Mouse (Mus musculus): Measurements from ENCODE around the gene Rapgef4. TPM values are rescaled to one million over a fixed set of nuclear protein-coding genes. Genes with fewer than 3 reads are reported as not detected.

Gene Rapgef4
- polyA plus RNA-seq, 1 experiment from 2014 or later, result 2.2 TPM

DNA sequence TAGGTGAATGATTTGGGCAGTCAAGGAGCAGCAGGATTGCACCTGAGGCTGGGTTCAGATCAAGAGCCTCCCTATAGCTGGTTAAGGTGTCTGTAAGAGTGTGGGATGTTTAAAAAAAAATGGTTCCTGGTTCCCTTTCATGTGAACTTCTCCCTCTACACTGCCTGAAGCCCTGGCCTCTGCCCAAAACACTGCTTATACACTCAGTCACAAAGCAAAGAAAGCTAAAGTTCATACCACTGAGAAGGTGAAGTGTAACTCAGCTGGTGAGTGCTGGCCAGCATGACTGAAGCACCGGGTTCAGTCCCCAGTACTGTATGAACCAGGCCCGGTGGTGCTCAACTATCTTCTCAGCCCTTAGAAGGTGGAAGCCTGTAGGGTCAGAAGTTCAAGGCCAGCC is 218.4 kb downstream of the Rapgef4 start:
- no peaks in the 10 kb centered on the region for H3K36me3 ChIP-seq (ENCODE audit: control insufficient read depth, insufficient read depth, low read length)

GRCm38 (mm10) chr2:72201506-72201905 is 220.5 kb downstream of the Rapgef4 start:
- H3K27me3 ChIP-seq (ENCODE audit: control insufficient read depth, insufficient read depth, low read length), result no peaks in the 10 kb centered on the region
- no peaks in the 10 kb centered on the region; the same call in 1 of the 2 replicates for H3K4me1 ChIP-seq (replicated peaks; ENCODE audit: control insufficient read depth, insufficient read depth, low read length)
- H3K4me3 ChIP-seq (ENCODE audit: low read depth, low read length), result no peak overlapping the region
- no peak overlapping the region for H3K4me2 ChIP-seq (ENCODE audit: low read depth, low read length, severe bottlenecking)
- WGBS, result 63% methylated on average over 9 of the region's 9 CpGs
- DNase-seq (ENCODE audit: low spot score), result no peak
- no peak overlapping the region for H3K27ac ChIP-seq (ENCODE audit: low read depth, low read length)
- ATAC-seq (replicated peaks; ENCODE audit: low FRiP score), result no peak
- no peaks in the 10 kb centered on the region for H3K36me3 ChIP-seq (ENCODE audit: control insufficient read depth, insufficient read depth, low read length)
- H3K9me3 ChIP-seq (ENCODE audit: control insufficient read depth, low read length), result no peaks in the 10 kb centered on the region
- H3K9ac ChIP-seq (ENCODE audit: low read length), result no peak overlapping the region

More for the DNA sequence above, 218.4 kb downstream of the Rapgef4 start:
- 92% methylated on average over 2 of the region's 2 CpGs for WGBS
- Histone ChIP-seq H3K9me3 (ENCODE audit: control insufficient read depth, low read length) (no peaks in the 10 kb centered on the region), H3K9ac (ENCODE audit: low read length) (no peak overlapping the region), H3K4me1 (replicated peaks; ENCODE audit: control insufficient read depth, insufficient read depth, low read length) (no peaks in the 10 kb centered on the region; the same call in 1 of the 2 replicates), H3K27ac (ENCODE audit: low read depth, low read length) (no peak overlapping the region), H3K4me3 (ENCODE audit: low read depth, low read length) (no peak overlapping the region), H3K27me3 (ENCODE audit: control insufficient read depth, insufficient read depth, low read length) (no peaks in the 10 kb centered on the region), H3K4me2 (ENCODE audit: low read depth, low read length, severe bottlenecking) (no peak overlapping the region)
- DNase-seq (ENCODE audit: low spot score) (no peak), ATAC-seq (replicated peaks; ENCODE audit: low FRiP score) (no peak)

- no peak for ATAC-seq (replicated peaks; ENCODE audit: low FRiP score)
- DNase-seq (ENCODE audit: low spot score), result no peak
- Histone ChIP-seq H3K4me1 (replicated peaks; ENCODE audit: control insufficient read depth, insufficient read depth, low read length) (no peaks in the 10 kb centered on the region; the same call in 1 of the 2 replicates), H3K9me3 (ENCODE audit: control insufficient read depth, low read length) (no peaks in the 10 kb centered on the region), H3K27me3 (ENCODE audit: control insufficient read depth, insufficient read depth, low read length) (no peaks in the 10 kb centered on the region), H3K9ac (ENCODE audit: low read length) (no peak overlapping the region), H3K4me3 (ENCODE audit: low read depth, low read length) (no peak overlapping the region), H3K27ac (ENCODE audit: low read depth, low read length) (no peak overlapping the region), H3K4me2 (ENCODE audit: low read depth, low read length, severe bottlenecking) (no peak overlapping the region), H3K36me3 (ENCODE audit: control insufficient read depth, insufficient read depth, low read length) (no peaks in the 10 kb centered on the region)
- WGBS, result 88% methylated on average over 6 of the region's 6 CpGs
These were observed 221.2 kb downstream of the Rapgef4 start for GRCm38 (mm10) chr2:72202252-72202651.

- Histone ChIP-seq H3K4me3 (ENCODE audit: low read depth, low read length) (no peak overlapping the region), H3K27ac (ENCODE audit: low read depth, low read length) (no peak overlapping the region), H3K4me2 (ENCODE audit: low read depth, low read length, severe bottlenecking) (0 out of 2 replicates have a peak overlapping the region, but pooled peaks have one; percentile 20), H3K27me3 (ENCODE audit: control insufficient read depth, insufficient read depth, low read length) (no peaks in the 10 kb centered on the region), H3K4me1 (replicated peaks; ENCODE audit: control insufficient read depth, insufficient read depth, low read length) (no peaks in the 10 kb centered on the region; the same call in 1 of the 2 replicates), H3K9me3 (ENCODE audit: control insufficient read depth, low read length) (no peaks in the 10 kb centered on the region), H3K36me3 (ENCODE audit: control insufficient read depth, insufficient read depth, low read length) (no peaks in the 10 kb centered on the region), H3K9ac (ENCODE audit: low read length) (no peak overlapping the region)
- WGBS, result 7% methylated on average over 5 of the region's 5 CpGs
- ATAC-seq (replicated peaks; ENCODE audit: low FRiP score) (peak; percentile 53; the same call in 1 of the 2 replicates), DNase-seq (ENCODE audit: low spot score) (peak; percentile 85)
These were observed 222.6 kb downstream of the Rapgef4 start for GRCm38 (mm10) chr2:72203609-72204008.

DNA sequence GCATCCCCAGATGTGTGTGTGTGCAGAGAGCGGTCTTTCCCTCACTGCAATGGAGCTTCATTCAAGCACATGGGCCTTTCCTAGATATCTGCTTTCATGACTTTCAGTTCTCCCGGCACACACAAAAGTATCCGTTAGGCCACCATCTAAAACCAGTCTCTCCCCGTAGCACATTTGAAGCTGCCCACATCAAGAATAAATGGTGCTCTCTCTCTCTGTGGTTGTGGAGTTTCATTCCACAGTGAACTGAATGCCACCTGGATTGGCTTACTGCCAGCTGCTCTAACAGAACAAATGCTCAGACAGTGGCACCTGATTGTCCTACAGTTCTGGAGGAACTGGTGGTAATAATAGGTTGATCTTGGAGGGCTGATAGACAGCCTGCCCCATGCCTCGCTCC is 224.8 kb downstream of the Rapgef4 start:
- no peak overlapping the region for H3K9ac ChIP-seq (ENCODE audit: low read length)
- DNase-seq (ENCODE audit: low spot score), result no peak
- no peak overlapping the region for H3K4me2 ChIP-seq (ENCODE audit: low read depth, low read length, severe bottlenecking)
- no peak overlapping the region for H3K27ac ChIP-seq (ENCODE audit: low read depth, low read length)
- H3K4me1 ChIP-seq (replicated peaks; ENCODE audit: control insufficient read depth, insufficient read depth, low read length), result no peaks in the 10 kb centered on the region; the same call in 1 of the 2 replicates
- no peak for ATAC-seq (replicated peaks; ENCODE audit: low FRiP score)
- no peaks in the 10 kb centered on the region for H3K27me3 ChIP-seq (ENCODE audit: control insufficient read depth, insufficient read depth, low read length)
- no peaks in the 10 kb centered on the region for H3K9me3 ChIP-seq (ENCODE audit: control insufficient read depth, low read length)
- H3K36me3 ChIP-seq (ENCODE audit: control insufficient read depth, insufficient read depth, low read length), result no peaks in the 10 kb centered on the region
- 94% methylated on average over 5 of the region's 5 CpGs for WGBS
- H3K4me3 ChIP-seq (ENCODE audit: low read depth, low read length), result no peak overlapping the region

- WGBS, result 88% methylated on average over 4 of the region's 4 CpGs
- Histone ChIP-seq H3K4me2 (ENCODE audit: low read depth, low read length, severe bottlenecking) (no peak overlapping the region), H3K4me3 (ENCODE audit: low read depth, low read length) (no peak overlapping the region), H3K27ac (ENCODE audit: low read depth, low read length) (no peak overlapping the region), H3K36me3 (ENCODE audit: control insufficient read depth, insufficient read depth, low read length) (no peaks in the 10 kb centered on the region), H3K27me3 (ENCODE audit: control insufficient read depth, insufficient read depth, low read length) (no peaks in the 10 kb centered on the region), H3K9me3 (ENCODE audit: control insufficient read depth, low read length) (no peaks in the 10 kb centered on the region), H3K9ac (ENCODE audit: low read length) (no peak overlapping the region), H3K4me1 (replicated peaks; ENCODE audit: control insufficient read depth, insufficient read depth, low read length) (no peaks in the 10 kb centered on the region; the same call in 1 of the 2 replicates)
- DNase-seq (ENCODE audit: low spot score), result no peak
- ATAC-seq (replicated peaks; ENCODE audit: low FRiP score), result no peak
These were observed 225.6 kb downstream of the Rapgef4 start for GRCm38 (mm10) chr2:72206530-72207248.

DNA sequence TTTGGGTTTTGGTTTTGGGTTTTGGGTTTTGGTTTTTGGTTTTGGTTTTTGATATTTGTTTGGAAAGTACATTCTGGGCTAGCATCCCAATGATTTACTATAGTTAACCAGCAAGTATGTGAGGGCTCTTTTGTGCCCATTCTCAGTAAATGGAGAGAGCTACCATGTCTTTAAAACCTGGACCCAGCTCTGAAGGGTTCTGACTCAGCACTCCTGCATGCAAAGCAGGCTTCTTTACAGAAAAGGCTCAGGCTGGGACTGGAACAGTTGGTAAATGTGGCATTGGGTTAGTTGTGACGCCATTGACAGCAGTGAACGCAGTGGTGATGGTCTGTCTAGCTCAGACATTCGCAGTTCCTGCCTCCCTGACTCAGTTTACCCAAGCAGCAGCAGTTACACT is 236.3 kb downstream of the Rapgef4 start:
- 78% methylated on average over 3 of the region's 3 CpGs for WGBS
- Histone ChIP-seq H3K9me3 (ENCODE audit: control insufficient read depth, low read length) (no peaks in the 10 kb centered on the region), H3K27me3 (ENCODE audit: control insufficient read depth, insufficient read depth, low read length) (no peaks in the 10 kb centered on the region), H3K4me1 (replicated peaks; ENCODE audit: control insufficient read depth, insufficient read depth, low read length) (no peaks in the 10 kb centered on the region), H3K9ac (ENCODE audit: low read length) (no peak overlapping the region), H3K27ac (ENCODE audit: low read depth, low read length) (no peak overlapping the region), H3K4me2 (ENCODE audit: low read depth, low read length, severe bottlenecking) (no peak overlapping the region), H3K4me3 (ENCODE audit: low read depth, low read length) (no peak overlapping the region), H3K36me3 (ENCODE audit: control insufficient read depth, insufficient read depth, low read length) (no peaks in the 10 kb centered on the region)
- ATAC-seq (replicated peaks; ENCODE audit: low FRiP score), result no peak
- DNase-seq (ENCODE audit: low spot score), result no peak

DNA sequence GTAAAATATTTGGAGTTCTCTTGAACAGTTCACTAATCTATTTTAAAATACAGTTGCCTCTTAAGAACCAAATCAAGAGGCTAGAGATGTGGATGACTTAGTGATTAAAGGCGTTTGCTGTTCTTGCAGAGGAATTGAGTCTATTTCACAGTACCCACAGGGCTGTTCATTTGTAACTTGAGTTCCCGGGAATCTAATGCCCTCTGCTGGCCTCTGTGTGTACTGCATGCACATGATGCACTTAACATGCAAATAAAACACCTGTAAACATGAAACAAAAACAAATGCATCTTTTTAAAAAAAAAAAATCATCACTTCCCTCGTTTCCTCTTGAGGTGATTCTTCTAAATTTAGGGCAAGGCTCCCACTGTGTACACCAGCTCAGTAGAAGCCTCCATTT is 238.9 kb downstream of the Rapgef4 start:
- Histone ChIP-seq H3K9ac (ENCODE audit: low read length) (no peak overlapping the region), H3K27ac (ENCODE audit: low read depth, low read length) (no peak overlapping the region), H3K4me2 (ENCODE audit: low read depth, low read length, severe bottlenecking) (no peak overlapping the region), H3K27me3 (ENCODE audit: control insufficient read depth, insufficient read depth, low read length) (no peaks in the 10 kb centered on the region), H3K4me1 (replicated peaks; ENCODE audit: control insufficient read depth, insufficient read depth, low read length) (no peaks in the 10 kb centered on the region), H3K36me3 (ENCODE audit: control insufficient read depth, insufficient read depth, low read length) (no peaks in the 10 kb centered on the region), H3K9me3 (ENCODE audit: control insufficient read depth, low read length) (no peaks in the 10 kb centered on the region), H3K4me3 (ENCODE audit: low read depth, low read length) (no peak overlapping the region)
- DNase-seq (ENCODE audit: low spot score) (peak; percentile 79), ATAC-seq (replicated peaks; ENCODE audit: low FRiP score) (no peak)
- 29% methylated on average over 3 of the region's 3 CpGs for WGBS

DNA sequence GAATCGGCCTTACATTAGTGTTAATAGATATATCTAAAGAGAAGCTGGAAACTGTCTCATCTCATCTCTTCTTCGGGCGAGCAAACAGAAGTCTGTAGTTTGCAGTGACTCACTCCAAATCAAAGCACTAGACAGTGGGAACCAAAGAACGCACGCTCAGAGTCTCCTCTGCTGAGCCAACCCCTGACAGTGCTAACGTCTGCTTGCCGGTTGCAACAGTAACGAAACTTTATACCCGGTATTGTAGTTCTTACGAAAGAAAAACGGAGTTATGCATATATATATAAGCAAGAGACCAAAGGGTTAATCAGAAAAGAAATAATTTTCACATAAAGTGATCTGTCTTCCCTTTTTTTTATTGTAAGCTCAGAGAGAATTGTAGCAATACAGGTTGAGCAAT is 240.2 kb downstream of the Rapgef4 start:
- Histone ChIP-seq H3K4me3 (ENCODE audit: low read depth, low read length) (no peak overlapping the region), H3K4me1 (replicated peaks; ENCODE audit: control insufficient read depth, insufficient read depth, low read length) (no peaks in the 10 kb centered on the region), H3K36me3 (ENCODE audit: control insufficient read depth, insufficient read depth, low read length) (no peaks in the 10 kb centered on the region), H3K27me3 (ENCODE audit: control insufficient read depth, insufficient read depth, low read length) (no peaks in the 10 kb centered on the region), H3K27ac (ENCODE audit: low read depth, low read length) (no peak overlapping the region), H3K9me3 (ENCODE audit: control insufficient read depth, low read length) (no peaks in the 10 kb centered on the region), H3K9ac (ENCODE audit: low read length) (no peak overlapping the region), H3K4me2 (ENCODE audit: low read depth, low read length, severe bottlenecking) (no peak overlapping the region)
- DNase-seq (ENCODE audit: low spot score), result no peak
- WGBS, result 91% methylated on average over 11 of the region's 11 CpGs
- no peak for ATAC-seq (replicated peaks; ENCODE audit: low FRiP score)
